Mouse (Mus musculus): ENCODE data around the gene Sik3.

Sik3 gene

GRCm38 (mm10) chr9:46178595-46178994 lies 166.0 kb downstream of the Sik3 start:
- ATAC-seq (ENCODE audit: insufficient number of reproducible peaks, low FRiP score, low TSS enrichment), result peak; percentile 45; the same call in 1 of the 2 replicates

GRCm38 (mm10) chr9:46181297-46181696 lies 168.7 kb downstream of the Sik3 start:
- peak; percentile 43; the same call in 1 of the 2 replicates for ATAC-seq (ENCODE audit: insufficient number of reproducible peaks, low FRiP score, low TSS enrichment)

- no peak for ATAC-seq (ENCODE audit: insufficient number of reproducible peaks, low FRiP score, low TSS enrichment)
Observed at GRCm38 (mm10) chr9:46184542-46184941, 171.9 kb downstream of the Sik3 start.

GRCm38 (mm10) chr9:46185191-46185590 lies 172.6 kb downstream of the Sik3 start:
- no peak for ATAC-seq (ENCODE audit: insufficient number of reproducible peaks, low FRiP score, low TSS enrichment)

GRCm38 (mm10) chr9:46186387-46186786 lies 173.8 kb downstream of the Sik3 start:
- no peak for ATAC-seq (ENCODE audit: insufficient number of reproducible peaks, low FRiP score, low TSS enrichment)

- no peak for ATAC-seq (ENCODE audit: insufficient number of reproducible peaks, low FRiP score, low TSS enrichment)
Observed at GRCm38 (mm10) chr9:46188370-46188769, 175.8 kb downstream of the Sik3 start.

- no peak for ATAC-seq (ENCODE audit: insufficient number of reproducible peaks, low FRiP score, low TSS enrichment)
Observed at GRCm38 (mm10) chr9:46188956-46189355, 176.3 kb downstream of the Sik3 start.

GRCm38 (mm10) chr9:46189381-46189780 lies 176.8 kb downstream of the Sik3 start:
- no peak for ATAC-seq (ENCODE audit: insufficient number of reproducible peaks, low FRiP score, low TSS enrichment)

- ATAC-seq (ENCODE audit: insufficient number of reproducible peaks, low FRiP score, low TSS enrichment), result no peak
Observed at GRCm38 (mm10) chr9:46191234-46191633, 178.6 kb downstream of the Sik3 start.

GRCm38 (mm10) chr9:46191644-46192043 lies 179.0 kb downstream of the Sik3 start:
- no peak for ATAC-seq (ENCODE audit: insufficient number of reproducible peaks, low FRiP score, low TSS enrichment)

GRCm38 (mm10) chr9:46192642-46193041 lies 180.0 kb downstream of the Sik3 start:
- no peak for ATAC-seq (ENCODE audit: insufficient number of reproducible peaks, low FRiP score, low TSS enrichment)

- ATAC-seq (ENCODE audit: insufficient number of reproducible peaks, low FRiP score, low TSS enrichment), result no peak
Observed at GRCm38 (mm10) chr9:46194809-46195208, 182.2 kb downstream of the Sik3 start.

GRCm38 (mm10) chr9:46196699-46197169 lies 184.1 kb downstream of the Sik3 start:
- no peak for ATAC-seq (ENCODE audit: insufficient number of reproducible peaks, low FRiP score, low TSS enrichment)

- no peak for ATAC-seq (ENCODE audit: insufficient number of reproducible peaks, low FRiP score, low TSS enrichment)
Observed at GRCm38 (mm10) chr9:46198461-46198860, 185.8 kb downstream of the Sik3 start.

GRCm38 (mm10) chr9:46198936-46199335 lies 186.3 kb downstream of the Sik3 start:
- no peak for ATAC-seq (ENCODE audit: insufficient number of reproducible peaks, low FRiP score, low TSS enrichment)

- no peak for ATAC-seq (ENCODE audit: insufficient number of reproducible peaks, low FRiP score, low TSS enrichment)
Observed at GRCm38 (mm10) chr9:46199609-46200008, 187.0 kb downstream of the Sik3 start.

GRCm38 (mm10) chr9:46206834-46207500 lies 194.3 kb downstream of the Sik3 start:
- ATAC-seq (ENCODE audit: insufficient number of reproducible peaks, low FRiP score, low TSS enrichment), result no peak

GRCm38 (mm10) chr9:46207501-46207869 lies 194.9 kb downstream of the Sik3 start:
- ATAC-seq (ENCODE audit: insufficient number of reproducible peaks, low FRiP score, low TSS enrichment), result no peak

- no peak for ATAC-seq (ENCODE audit: insufficient number of reproducible peaks, low FRiP score, low TSS enrichment)
Observed at GRCm38 (mm10) chr9:46208401-46208974, 195.9 kb downstream of the Sik3 start.

- no peak for ATAC-seq (ENCODE audit: insufficient number of reproducible peaks, low FRiP score, low TSS enrichment)
Observed at GRCm38 (mm10) chr9:46210473-46210872, 197.9 kb downstream of the Sik3 start.

GRCm38 (mm10) chr9:46214276-46214675 lies 201.7 kb downstream of the Sik3 start:
- ATAC-seq (ENCODE audit: insufficient number of reproducible peaks, low FRiP score, low TSS enrichment), result no peak

- ATAC-seq (ENCODE audit: insufficient number of reproducible peaks, low FRiP score, low TSS enrichment), result no peak
Observed at GRCm38 (mm10) chr9:46214946-46215337, 202.3 kb downstream of the Sik3 start.
